8 mouse cellular contexts compared by ENCODE assay signal in genomic region chr4:76324928-76325327, GRCm38 (mm10).
DNase-seq lines count a peak whose midpoint lies in the region; ATAC-seq lines count a peak whose summit lies in the region.
"Had no signal": no experiment of that assay in that cellular context is flagged by ENCODE, and none has a peak within 500 bp of the region (broad histone marks: within the 10 kb centered on the region; RNA-seq: fewer than 3 reads in every experiment).

No protein-coding gene starts in this region.

- no peak for ATAC-seq in erythroid progenitor cell, adult 5-6 weeks (replicated peaks; ENCODE audit: low FRiP score, poor library complexity, severe bottlenecking)
- ATAC-seq: liver, postnatal 0 days had no signal

- peak; percentile 49 to 56 for DNase-seq in left cerebral cortex, postnatal 14 days (ENCODE audit: low spot score in 2 of 2)
- no peak for DNase-seq in left cerebral cortex, adult 8-10 months (ENCODE audit: low spot score in 2 of 2)
- peak; percentile 37 to 51 for DNase-seq in cerebellum, adult 18-20 months
- peak; percentile 30 to 46 for DNase-seq in cerebellum, postnatal 36 days
- peak; percentile 14 to 31 for DNase-seq in lung, postnatal 4 days
- DNase-seq in B cell, adult 2 months, result no peak
- DNase-seq: liver, postnatal 0 days had no signal

- intact Hi-C loops in left cerebral cortex, postnatal 14 days (cut with DNase I), result loop anchor here (10.0 kb wide), 1 partner anchor 120 kb away; no protein-coding TSS in a partner anchor

Comparison
In these comparisons a context has a peak if more than half of its experiments do, and no peak if none do; other contexts are left out.
1. DNase-seq: peak in left cerebral cortex, postnatal 14 days (2 of 2), cerebellum, adult 18-20 months (2 of 2), cerebellum, postnatal 36 days (2 of 2) and lung, postnatal 4 days (2 of 2); none in left cerebral cortex, adult 8-10 months (0 of 2) and B cell, adult 2 months (0 of 2).